Mouse (Mus musculus) erythroblast, embryonic 14.5 days (primary cell): ENCODE data around the gene E2f3.

Experiments used
- GATA1 ChIP-seq: IDR thresholded peaks from 2 replicates; pipeline ENCODE4 v1.6.1; 2012; ENCODE audit warnings: low read length, inconsistent platforms, mixed read lengths
- TAL1 ChIP-seq: IDR thresholded peaks from 3 replicates; pipeline ENCODE4 v1.6.1; 2012; ENCODE audit warnings: low read length, inconsistent platforms, mixed read lengths

GRCm38 (mm10) chr13:29987956-29988355 lies 2.1 kb upstream of the E2f3 start:
- TF ChIP-seq GATA1 (no peak), TAL1 (no peak)
